Mouse (Mus musculus): ENCODE results near the gene Fcgr3.
"Not testable (repeated sequence)": the region's sequence is repeated elsewhere in the genome, so short reads cannot be mapped to it uniquely, and the experiment has no call there.

Fcgr3 gene

GRCm38 (mm10) chr1:171064491-171065242 lies at the start of gene Fcgr3:
TSS of gene Fcgr3 (minus strand) at chr1:171064935.
- peak; percentile 67 for DNase-seq (ENCODE audit: low spot score)

- DNase-seq (ENCODE audit: low spot score), result peak; percentile 92
Measured at GRCm38 (mm10) chr1:171113873-171114299, 49.2 kb upstream of the Fcgr3 start, which contains the start of gene Cfap126. TSS of gene Cfap126 (plus strand) at chr1:171113918.

GRCm38 (mm10) chr1:171112986-171113385 lies 48.3 kb upstream of the Fcgr3 start:
- no peak for DNase-seq (ENCODE audit: low spot score)

GRCm38 (mm10) chr1:171111781-171112575 lies 47.2 kb upstream of the Fcgr3 start:
- peak; percentile 26 for DNase-seq (ENCODE audit: low spot score)

- DNase-seq (ENCODE audit: low spot score), result peak; percentile 93
Measured at GRCm38 (mm10) chr1:171111020-171111780, 46.5 kb upstream of the Fcgr3 start.

GRCm38 (mm10) chr1:171110659-171111019 lies 45.9 kb upstream of the Fcgr3 start:
- DNase-seq (ENCODE audit: low spot score), result no peak

- no peak for DNase-seq (ENCODE audit: low spot score)
Measured at GRCm38 (mm10) chr1:171109620-171110019, 44.9 kb upstream of the Fcgr3 start.

- no peak for DNase-seq (ENCODE audit: low spot score)
Measured at GRCm38 (mm10) chr1:171105226-171105625, 40.5 kb upstream of the Fcgr3 start.

GRCm38 (mm10) chr1:171103179-171103840 lies 38.6 kb upstream of the Fcgr3 start:
- no peak for DNase-seq (ENCODE audit: low spot score)

GRCm38 (mm10) chr1:171102547-171103177 lies 37.9 kb upstream of the Fcgr3 start:
- DNase-seq (ENCODE audit: low spot score), result peak; percentile 83

- DNase-seq (ENCODE audit: low spot score), result peak; percentile 85
Measured at GRCm38 (mm10) chr1:171101733-171102546, 37.2 kb upstream of the Fcgr3 start.

GRCm38 (mm10) chr1:171101033-171101432 lies 36.3 kb upstream of the Fcgr3 start:
- DNase-seq (ENCODE audit: low spot score), result no peak

- no peak for DNase-seq (ENCODE audit: low spot score)
Measured at GRCm38 (mm10) chr1:171097612-171098011, 32.9 kb upstream of the Fcgr3 start.

GRCm38 (mm10) chr1:171097136-171097535 lies 32.4 kb upstream of the Fcgr3 start:
- DNase-seq (ENCODE audit: low spot score), result no peak

GRCm38 (mm10) chr1:171096110-171096964 lies 31.6 kb upstream of the Fcgr3 start:
- no peak for DNase-seq (ENCODE audit: low spot score)

GRCm38 (mm10) chr1:171094424-171094823 lies 29.7 kb upstream of the Fcgr3 start:
- no peak for DNase-seq (ENCODE audit: low spot score)

- DNase-seq (ENCODE audit: low spot score), result no peak
Measured at GRCm38 (mm10) chr1:171090761-171091160, 26.0 kb upstream of the Fcgr3 start.

GRCm38 (mm10) chr1:171089891-171090290 lies 25.2 kb upstream of the Fcgr3 start:
- DNase-seq (ENCODE audit: low spot score), result no peak

GRCm38 (mm10) chr1:171088237-171088869 lies 23.6 kb upstream of the Fcgr3 start:
- not testable (repeated sequence) for DNase-seq (ENCODE audit: low spot score)
